Mouse (Mus musculus): ENCODE data around the gene Gm5741. TPM values are rescaled to one million over a fixed set of nuclear protein-coding genes. Genes with fewer than 3 reads are reported as not detected.

Gene Gm5741
- total RNA-seq, 1 experiment: not detected

- no peak for TF ChIP-seq ZNF384 (IDR thresholded peaks at IDR 0.05; ENCODE audit: low read depth, low read length)
These were observed 46.2 kb downstream of the Gm5741 start for GRCm38 (mm10) chr8:85021514-85022055.

More at GRCm38 (mm10) chr8:85021514-85022055, 46.2 kb downstream of the Gm5741 start:
- peak overlapping the region; percentile 58 for H3K27ac ChIP-seq (ENCODE audit: insufficient read depth, low read depth, low read length, poor library complexity, severe bottlenecking)
- peaks cover 49% of the 10 kb centered on the region for H3K36me3 ChIP-seq (ENCODE audit: control insufficient read depth, insufficient read depth, low read length, poor library complexity, severe bottlenecking)
- in situ Hi-C loops (cut with MboI; ENCODE audit: low sequenced_read_pairs in 2 of 2, unreplicated experiment in 2 of 2): no loop called here
- H3K4me1 ChIP-seq (ENCODE audit: control insufficient read depth in 2 of 2, insufficient read depth in 2 of 2, low read length in 2 of 2, poor library complexity in 1 of 2): peaks cover 4 to 8% of the 10 kb centered on the region in 2 experiments; a peak in 2 of 4 replicates
- no peak for DNase-seq (ENCODE audit: low read depth, low spot score)
- H3K9ac ChIP-seq (ENCODE audit: insufficient read depth, low read depth, low read length, poor library complexity, severe bottlenecking): peak overlapping the region; percentile 56; the same call in 1 of the 2 replicates
- no peaks in the 10 kb centered on the region for H3K9me3 ChIP-seq (ENCODE audit: control insufficient read depth, insufficient read depth, low read depth, low read length)
- no peak overlapping the region; a peak in 1 of 4 replicates for H3K4me3 ChIP-seq (ENCODE audit: insufficient read depth in 1 of 2, low read depth in 1 of 2, low read length in 2 of 2, poor library complexity in 1 of 2, severe bottlenecking in 1 of 2)

Other genes with a start within 250 kb of the Gm5741 start
- gene Dand5, start 245.2 kb downstream of the Gm5741 start, total RNA-seq (2012; rRNA removed): 1.0 and 1.4 TPM in 2 replicates
- gene Gadd45gip1, start 236.5 kb downstream of the Gm5741 start, total RNA-seq (2012; rRNA removed): 24.7 and 30.8 TPM in 2 replicates
- gene Rad23a, start 227.3 kb downstream of the Gm5741 start, total RNA-seq (2012; rRNA removed): 76.7 and 76.8 TPM in 2 replicates
- 1,121 and 1,357 TPM in 2 replicates for gene Calr, start 221.0 kb downstream of the Gm5741 start, total RNA-seq (2012; rRNA removed)
- 123 and 137 TPM in 2 replicates for gene Farsa, start 211.0 kb downstream of the Gm5741 start, total RNA-seq (2012; rRNA removed)
- gene Syce2, start 195.9 kb downstream of the Gm5741 start, total RNA-seq (2012; rRNA removed): 34.7 and 42.3 TPM in 2 replicates
- 36.3 and 57.2 TPM in 2 replicates for gene Gcdh, start 174.1 kb downstream of the Gm5741 start, total RNA-seq (2012; rRNA removed)
- gene Klf1, start 166.1 kb downstream of the Gm5741 start, total RNA-seq (2012; rRNA removed): 0.31 and 0.53 TPM in 2 replicates
- 23.7 and 29.5 TPM in 2 replicates for gene Dnase2a, start 159.4 kb downstream of the Gm5741 start, total RNA-seq (2012; rRNA removed)
- gene Mast1, start 130.6 kb downstream of the Gm5741 start, total RNA-seq (2012; rRNA removed): 1.4 and 2.5 TPM in 2 replicates
- 0.13 TPM in 1 of 2 replicates, not detected in the other for gene Rtbdn, start 121.0 kb downstream of the Gm5741 start, total RNA-seq (2012; rRNA removed)
- gene Gm49661, start 98.5 kb downstream of the Gm5741 start, total RNA-seq (2012; rRNA removed): not detected in 2 replicates
- 259 and 328 TPM in 2 replicates for gene Prdx2, start 98.4 kb downstream of the Gm5741 start, total RNA-seq (2012; rRNA removed)
- 160 and 174 TPM in 2 replicates for gene Rnaseh2a, start 98.2 kb downstream of the Gm5741 start, total RNA-seq (2012; rRNA removed)
- 53.8 and 57.6 TPM in 2 replicates for gene Junb, start 89.3 kb downstream of the Gm5741 start, total RNA-seq (2012; rRNA removed)
- 28.6 and 52.9 TPM in 2 replicates for gene Hook2, start 77.4 kb downstream of the Gm5741 start, total RNA-seq (2012; rRNA removed)
- 0.22 and 0.48 TPM in 2 replicates for gene Best2, start 53.5 kb downstream of the Gm5741 start, total RNA-seq (2012; rRNA removed)
- gene Asna1, start 42.7 kb downstream of the Gm5741 start, total RNA-seq (2012; rRNA removed): 237 and 266 TPM in 2 replicates
- 161 and 181 TPM in 2 replicates for gene Trir, start 41.2 kb downstream of the Gm5741 start, total RNA-seq (2012; rRNA removed)
- 88.4 and 101 TPM in 2 replicates for gene Tnpo2, start 31.1 kb downstream of the Gm5741 start, total RNA-seq (2012; rRNA removed)
- gene Fbxw9, start 7.9 kb downstream of the Gm5741 start, total RNA-seq (2012; rRNA removed): 49.3 and 86.0 TPM in 2 replicates
- 54.1 and 63.1 TPM in 2 replicates for gene Dhps, start 3.8 kb upstream of the Gm5741 start, total RNA-seq (2012; rRNA removed)
- 24.9 and 27.6 TPM in 2 replicates for gene Wdr83os, start 12.8 kb upstream of the Gm5741 start, total RNA-seq (2012; rRNA removed)
- gene Wdr83, start 13.3 kb upstream of the Gm5741 start, total RNA-seq (2012; rRNA removed): 26.4 and 32.6 TPM in 2 replicates
- 40.2 and 78.2 TPM in 2 replicates for gene Man2b1, start 15.3 kb upstream of the Gm5741 start, total RNA-seq (2012; rRNA removed)
- 0.58 and 1.0 TPM in 2 replicates for gene Zfp791, start 55.1 kb upstream of the Gm5741 start, total RNA-seq (2012; rRNA removed)
- not detected in 2 replicates for gene Cks1brt, start 83.9 kb upstream of the Gm5741 start, total RNA-seq (2012; rRNA removed)
- not detected in 2 replicates for gene Olfr371, start 158.0 kb upstream of the Gm5741 start, total RNA-seq (2012; rRNA removed)
- gene Orc6, start 231.7 kb upstream of the Gm5741 start, total RNA-seq (2012; rRNA removed): 60.7 and 105 TPM in 2 replicates
- gene Vps35, start 231.8 kb upstream of the Gm5741 start, total RNA-seq (2012; rRNA removed): 74.8 and 109 TPM in 2 replicates

Data from ES-E14 (cell line).